Mouse (Mus musculus) kidney, postnatal 25 days (tissue): ENCODE measurements around the gene Cd59b.
"Not testable (repeated sequence)": the region's sequence is repeated elsewhere in the genome, so short reads cannot be mapped to it uniquely, and the experiment has no call there.

Experiments used
- DNase-seq, 2 experiments: peaks; one replicate each; pipeline ENCODE4 v3.0.0; 2021; ENCODE audit warnings: mixed read lengths in 2 of 2

The Cd59b gene

GRCm38 (mm10) chr2:104065526-104065925 is 4.1 kb upstream of the Cd59b start, which contains the start of gene Gm10912:
Gene Gm10912 (plus strand): TSS chr2:104065826.
- DNase-seq = not testable (repeated sequence)

- not testable (repeated sequence) for DNase-seq
Measured at GRCm38 (mm10) chr2:104068450-104068849, 1.2 kb upstream of the Cd59b start, which contains the start of gene Gm10799. Gene Gm10799 (minus strand): TSS chr2:104068550.

- not testable (repeated sequence) for DNase-seq
Measured at GRCm38 (mm10) chr2:104078285-104078684, 8.6 kb downstream of the Cd59b start.

GRCm38 (mm10) chr2:104081436-104082050 is 11.9 kb downstream of the Cd59b start:
- DNase-seq = not testable (repeated sequence)

- no peak for DNase-seq
Measured at GRCm38 (mm10) chr2:104082474-104082873, 12.8 kb downstream of the Cd59b start.

GRCm38 (mm10) chr2:104084027-104084426 is 14.4 kb downstream of the Cd59b start:
- not testable (repeated sequence) for DNase-seq

GRCm38 (mm10) chr2:104087562-104087961 is 17.9 kb downstream of the Cd59b start:
- not testable (repeated sequence) for DNase-seq

- no peak for DNase-seq
Measured at GRCm38 (mm10) chr2:104093305-104093704, 23.7 kb downstream of the Cd59b start.

GRCm38 (mm10) chr2:104095741-104096213 is 26.1 kb downstream of the Cd59b start, which contains the start of gene Cd59a:
Gene Cd59a (plus strand): TSS chr2:104095801.
- peak; percentile 94 for DNase-seq

GRCm38 (mm10) chr2:104096256-104096655 is 26.6 kb downstream of the Cd59b start:
- peak in 1 of 2 experiments; percentile 12 for DNase-seq

- not testable (repeated sequence) for DNase-seq
Measured at GRCm38 (mm10) chr2:104096796-104097195, 27.1 kb downstream of the Cd59b start.

GRCm38 (mm10) chr2:104097396-104097795 is 27.7 kb downstream of the Cd59b start:
- DNase-seq = not testable (repeated sequence)

GRCm38 (mm10) chr2:104098529-104099230 is 29.0 kb downstream of the Cd59b start:
- DNase-seq = no peak

GRCm38 (mm10) chr2:104099231-104099585 is 29.6 kb downstream of the Cd59b start:
- DNase-seq = no peak

GRCm38 (mm10) chr2:104099946-104100345 is 30.3 kb downstream of the Cd59b start:
- DNase-seq = no peak

- DNase-seq = no peak
Measured at GRCm38 (mm10) chr2:104104800-104105199, 35.2 kb downstream of the Cd59b start.

GRCm38 (mm10) chr2:104109021-104109420 is 39.4 kb downstream of the Cd59b start:
- DNase-seq = not testable (repeated sequence)

- DNase-seq = no peak
Measured at GRCm38 (mm10) chr2:104109528-104109927, 39.9 kb downstream of the Cd59b start.

- DNase-seq = no peak
Measured at GRCm38 (mm10) chr2:104110031-104110430, 40.4 kb downstream of the Cd59b start.

GRCm38 (mm10) chr2:104111170-104111797 is 41.6 kb downstream of the Cd59b start:
- DNase-seq = not testable (repeated sequence)

GRCm38 (mm10) chr2:104113563-104113962 is 43.9 kb downstream of the Cd59b start:
- DNase-seq = not testable (repeated sequence)

- DNase-seq = no peak
Measured at GRCm38 (mm10) chr2:104114898-104115297, 45.2 kb downstream of the Cd59b start.

GRCm38 (mm10) chr2:104117173-104117572 is 47.5 kb downstream of the Cd59b start:
- DNase-seq = not testable (repeated sequence)
